Mouse (Mus musculus) heart, adult 2 months (tissue): Measurements from ENCODE around the gene Tmem189.

Experiments
- CTCF ChIP-seq: fragments of 200-600 bp; IDR thresholded peaks from 2 replicates; pipeline ENCODE4 v1.8.1; 2022; ENCODE audit warnings: antibody characterized with exemption, mild to moderate bottlenecking, moderate library complexity
- EP300 ChIP-seq: fragments of 200-500 bp; IDR thresholded peaks from 2 replicates; pipeline ENCODE4 v1.6.1; 2011; ENCODE audit warnings: low read depth, low read length, control low read depth; ENCODE audit not compliant: insufficient read depth
- POLR2A ChIP-seq: fragments of 200-500 bp; IDR thresholded peaks from 2 replicates; pipeline ENCODE4 v1.6.1; 2011; ENCODE audit warnings: mild to moderate bottlenecking, low read depth, low read length, control low read depth; ENCODE audit not compliant: insufficient read depth

- TF ChIP-seq CTCF (no peak), EP300 (no peak), POLR2A (no peak)
Observed at GRCm38 (mm10) chr2:167599917-167600316, 89.7 kb downstream of the Tmem189 start.
